Mouse (Mus musculus) ES-E14 (cell line): ENCODE data around the gene Alpl. TPM values are rescaled to one million over a fixed set of nuclear protein-coding genes. Genes with fewer than 3 reads are reported as not detected.

Experiments
- DNase-seq: peaks from one replicate; pipeline ENCODE4 v3.0.0-alpha.2; 2013; ENCODE audit warnings: low read depth, low spot score
- H3K27ac ChIP-seq: 2 replicates; pipeline ENCODE4 v1.5.1; 2012; ENCODE audit warnings: low read depth, mild to moderate bottlenecking, low read length, moderate library complexity, mixed read lengths; ENCODE audit not compliant: poor library complexity, insufficient read depth, severe bottlenecking
- H3K36me3 ChIP-seq: 2 replicates; pipeline ENCODE4 v1.6.1; 2012; ENCODE audit warnings: mild to moderate bottlenecking, low read length, moderate library complexity, mixed read lengths; ENCODE audit not compliant: control insufficient read depth, poor library complexity, insufficient read depth, severe bottlenecking
- H3K4me1 ChIP-seq, 2 experiments: fragments of 150-350 bp in 1 of 2; sonication (generic) in 1 of 2; 2 replicates each; pipeline ENCODE4 v1.6.1; 2012; ENCODE audit warnings: low read length in 2 of 2, mild to moderate bottlenecking in 1 of 2, mixed read lengths in 1 of 2; ENCODE audit not compliant: control insufficient read depth in 2 of 2, insufficient read depth in 2 of 2, poor library complexity in 1 of 2
- H3K4me3 ChIP-seq, 2 experiments: fragments of 150-350 bp in 1 of 2; sonication (generic) in 1 of 2; 2 replicates each; pipeline ENCODE4 v1.5.1; 2012; ENCODE audit warnings: low read length in 2 of 2, low read depth in 1 of 2, mild to moderate bottlenecking in 1 of 2, mixed read lengths in 1 of 2; ENCODE audit not compliant: insufficient read depth in 1 of 2, poor library complexity in 1 of 2, severe bottlenecking in 1 of 2
- H3K9ac ChIP-seq: 2 replicates; pipeline ENCODE4 v1.6.1; 2012; ENCODE audit warnings: low read depth, mild to moderate bottlenecking, low read length, mixed read lengths; ENCODE audit not compliant: poor library complexity, insufficient read depth, severe bottlenecking
- H3K9me3 ChIP-seq: fragments of 150-350 bp; sonication (generic); 2 replicates; pipeline ENCODE4 v1.6.1; 2012; ENCODE audit warnings: low read depth, mild to moderate bottlenecking, low read length; ENCODE audit not compliant: control insufficient read depth, insufficient read depth
- CHD2 ChIP-seq: IDR thresholded peaks from 2 replicates; pipeline ENCODE4 v1.6.1; 2014; ENCODE audit warnings: mild to moderate bottlenecking, low read depth, low read length, inconsistent platforms
- HCFC1 ChIP-seq: IDR thresholded peaks from 2 replicates; pipeline ENCODE4 v1.6.1; 2012; ENCODE audit warnings: low read length, inconsistent platforms, borderline replicate concordance; ENCODE audit not compliant: insufficient read depth
- MAFK ChIP-seq: IDR thresholded peaks from 2 replicates; pipeline ENCODE4 v1.6.1; 2014; ENCODE audit warnings: mild to moderate bottlenecking, low read depth, low read length, inconsistent platforms; ENCODE audit not compliant: insufficient read depth
- ZC3H11A ChIP-seq: IDR thresholded peaks from 2 replicates; pipeline ENCODE4 v1.6.1; 2012; ENCODE audit warnings: low read depth, mild to moderate bottlenecking, inconsistent platforms, low read length, borderline replicate concordance
- ZNF384 ChIP-seq: IDR thresholded peaks from 2 replicates; pipeline ENCODE4 v1.6.1; 2012; ENCODE audit warnings: low read depth, low read length, inconsistent platforms
- in situ Hi-C, 2 experiments: fragments of 600-800 bp; cut with MboI; formaldehyde crosslinking; loops; one replicate each; pipeline ENCODE4 v1.15.1; 2025; ENCODE audit warnings: low sequenced_read_pairs in 2 of 2, inconsistent platforms in 1 of 2; ENCODE audit not compliant: unreplicated experiment in 2 of 2
- total RNA-seq: library from RNA; depleted of rRNA; stranded (reverse); fragments of 300-350 nt; gene quantifications from 2 replicates; pipeline ENCODE4 v1.2.3, GENCODE M21; 2012

Gene Alpl
- total RNA-seq, 1 experiment, result 234 TPM

DNA sequence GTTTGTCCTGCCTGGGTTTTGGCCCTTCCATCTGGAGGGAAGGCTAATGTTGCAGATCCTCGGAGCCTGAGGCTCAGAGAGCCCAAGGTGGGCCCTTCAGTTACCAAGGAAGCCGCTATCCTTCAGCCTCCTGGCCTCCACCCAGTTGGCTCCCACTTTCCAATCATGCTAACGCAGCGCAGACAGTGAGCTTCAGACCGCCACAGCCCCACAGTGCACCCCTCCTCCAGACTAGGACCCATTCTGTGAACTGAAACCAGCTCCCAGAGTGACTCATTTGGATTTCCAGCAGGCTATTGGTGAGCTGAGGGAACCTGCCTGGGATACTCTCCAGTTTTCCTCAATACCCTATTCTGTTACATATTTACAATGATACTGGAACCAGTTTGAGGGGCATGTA is 90.8 kb downstream of the Alpl start:
- H3K27ac ChIP-seq, result no peak overlapping the region
- peaks cover 5 to 22% of the 10 kb centered on the region in 2 experiments; a peak in 3 of 4 replicates for H3K4me1 ChIP-seq
- H3K9me3 ChIP-seq, result no peaks in the 10 kb centered on the region
- in situ Hi-C loops, result no loop called here
- H3K9ac ChIP-seq, result no peak overlapping the region
- TF ChIP-seq ZC3H11A, result no peak
- TF ChIP-seq MAFK, result no peak
- TF ChIP-seq CHD2, result no peak
- TF ChIP-seq ZNF384, result no peak
- no peak for TF ChIP-seq HCFC1
- H3K4me3 ChIP-seq, result no peak overlapping the region
- H3K36me3 ChIP-seq, result no peaks in the 10 kb centered on the region
- no peak for DNase-seq

DNA sequence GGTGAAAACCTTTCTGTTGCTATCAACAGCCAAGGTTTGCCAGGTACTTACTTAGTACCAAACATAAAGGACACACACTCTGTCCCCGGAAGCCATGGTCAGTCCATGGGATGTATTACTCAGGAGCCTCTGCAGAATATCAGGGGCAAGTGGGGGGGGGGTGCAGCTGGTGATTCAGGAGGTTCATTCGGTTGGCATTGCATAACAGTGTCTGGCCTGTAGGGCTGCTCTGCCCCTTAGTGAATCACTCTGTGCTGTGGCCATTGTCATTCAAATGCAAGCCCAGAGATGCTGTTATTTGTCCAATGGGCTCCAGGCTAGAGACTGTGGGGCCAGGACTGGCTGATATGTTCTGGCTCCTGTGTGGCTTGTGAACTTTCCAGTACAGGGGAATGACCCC is 91.6 kb downstream of the Alpl start:
- Histone ChIP-seq H3K27ac (no peak overlapping the region), H3K36me3 (no peaks in the 10 kb centered on the region), H3K4me3 (no peak overlapping the region), H3K9ac (no peak overlapping the region), H3K9me3 (no peaks in the 10 kb centered on the region), H3K4me1 (peaks cover 5 to 20% of the 10 kb centered on the region in 2 experiments; a peak in 3 of 4 replicates)
- no peak for DNase-seq
- TF ChIP-seq MAFK (no peak), ZC3H11A (no peak)
- in situ Hi-C loops, result no loop called here

DNA sequence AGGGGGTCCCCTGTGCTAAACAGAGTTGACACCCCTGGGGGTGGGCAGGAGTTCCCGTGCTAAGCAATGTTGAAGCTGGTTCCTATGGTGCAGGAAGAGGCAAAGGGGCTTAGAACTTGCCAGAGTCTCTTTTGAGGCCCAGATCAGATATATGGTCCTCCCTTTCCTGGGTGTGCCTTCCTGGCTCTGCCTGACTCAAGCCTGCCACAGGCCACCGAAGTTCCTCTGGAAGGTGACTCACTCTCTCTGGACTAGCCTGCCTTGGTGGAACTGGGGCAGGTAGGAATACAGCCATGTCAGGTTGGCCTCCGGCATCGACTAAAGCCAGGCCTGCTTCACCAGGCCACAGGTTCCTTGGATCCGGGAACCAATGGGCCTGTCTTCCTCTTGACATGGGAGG is 93.1 kb downstream of the Alpl start:
- Histone ChIP-seq H3K4me3 (no peak overlapping the region), H3K36me3 (no peaks in the 10 kb centered on the region), H3K9ac (no peak overlapping the region), H3K4me1 (peaks cover 5 to 24% of the 10 kb centered on the region in 2 experiments; a peak in 3 of 4 replicates), H3K27ac (no peak overlapping the region; the same call in 1 of the 2 replicates), H3K9me3 (no peaks in the 10 kb centered on the region)
- TF ChIP-seq MAFK, result no peak
- TF ChIP-seq CHD2, result no peak
- no peak for TF ChIP-seq ZC3H11A
- no peak for TF ChIP-seq HCFC1
- no peak for DNase-seq
- in situ Hi-C loops, result no loop called here

DNA sequence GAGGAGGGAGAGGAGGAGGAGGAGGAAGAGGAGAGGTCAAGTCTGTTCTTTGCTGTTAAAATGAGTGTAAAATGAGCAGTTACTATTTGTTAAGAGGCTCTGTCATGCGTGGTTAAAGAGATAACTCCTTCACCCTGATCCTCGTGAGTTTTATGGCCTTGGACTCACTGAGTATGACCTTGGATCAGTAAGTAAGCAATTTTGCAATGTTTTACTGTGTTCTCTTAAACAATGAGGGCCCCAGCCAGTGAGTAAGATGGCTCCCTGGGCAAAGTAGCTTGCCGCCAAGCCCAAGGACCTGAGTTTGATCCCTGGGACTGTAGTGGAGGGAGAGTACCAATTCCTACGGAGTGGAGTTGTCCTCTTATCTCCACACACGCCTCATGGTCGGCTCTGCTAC is 95.2 kb downstream of the Alpl start:
- Histone ChIP-seq H3K36me3 (no peaks in the 10 kb centered on the region), H3K27ac (no peak overlapping the region), H3K9ac (no peak overlapping the region), H3K4me1 (peaks cover 3 to 26% of the 10 kb centered on the region in 2 experiments; a peak in 3 of 4 replicates), H3K4me3 (no peak overlapping the region), H3K9me3 (no peaks in the 10 kb centered on the region)
- DNase-seq, result no peak
- in situ Hi-C loops, result no loop called here
- no peak for TF ChIP-seq CHD2
- TF ChIP-seq MAFK, result no peak
- no peak for TF ChIP-seq ZNF384
- TF ChIP-seq ZC3H11A, result no peak
- no peak for TF ChIP-seq HCFC1
